Mouse (Mus musculus) hindbrain, embryonic 11.5 days (tissue): ENCODE measurements around the gene Mettl1. TPM values are rescaled to one million over a fixed set of nuclear protein-coding genes. Genes with fewer than 3 reads are reported as not detected.

Experiments used
- ATAC-seq: fragments of 200-750 bp; cut with Nextera tagmentation; 2 replicates; pipeline ENCODE4 v1.8.0; 2017; ENCODE audit warnings: mild to moderate bottlenecking, moderate TSS enrichment, moderate library complexity; ENCODE audit not compliant: low FRiP score
- DNase-seq: peaks from one replicate; pipeline ENCODE4 v3.0.0-alpha.2; 2015; ENCODE audit warnings: low spot score
- H3K27ac ChIP-seq: fragments of 300-500 bp; sonication (generic); 2 replicates; pipeline ENCODE4 v1.5.1; 2014; ENCODE audit warnings: mild to moderate bottlenecking, low read depth, low read length
- H3K27me3 ChIP-seq: fragments of 300-500 bp; sonication (generic); 2 replicates; pipeline ENCODE4 v1.6.1; 2014; ENCODE audit warnings: mild to moderate bottlenecking, low read length, moderate library complexity, mixed read lengths; ENCODE audit not compliant: control insufficient read depth, insufficient read depth
- H3K36me3 ChIP-seq: fragments of 300-500 bp; sonication (generic); 2 replicates; pipeline ENCODE4 v1.6.1; 2014; ENCODE audit warnings: mild to moderate bottlenecking, low read length, moderate library complexity, mixed read lengths; ENCODE audit not compliant: control insufficient read depth, insufficient read depth
- H3K4me1 ChIP-seq: fragments of 300-500 bp; sonication (generic); replicated peaks from 2 replicates; pipeline ENCODE4 v1.6.1; 2014; ENCODE audit warnings: low read length, mixed read lengths; ENCODE audit not compliant: control insufficient read depth, insufficient read depth
- H3K4me2 ChIP-seq: fragments of 300-500 bp; sonication (generic); replicated peaks from 2 replicates; pipeline ENCODE4 v1.6.1; 2014; ENCODE audit warnings: mild to moderate bottlenecking, low read depth, low read length
- H3K4me3 ChIP-seq: fragments of 300-500 bp; sonication (generic); 2 replicates; pipeline ENCODE4 v1.5.1; 2014; ENCODE audit warnings: low read depth, low read length
- H3K9ac ChIP-seq: fragments of 300-500 bp; sonication (generic); 2 replicates; pipeline ENCODE4 v1.6.1; 2014; ENCODE audit warnings: low read depth, low read length
- H3K9me3 ChIP-seq: fragments of 300-500 bp; sonication (generic); 2 replicates; pipeline ENCODE4 v1.6.1; 2016; ENCODE audit warnings: low read length; ENCODE audit not compliant: control insufficient read depth
- WGBS: fragments of 180-500 bp; shearing (Covaris S2); extraction: QIAGEN DNeasy Blood & Tissue Kit; methylation state at CpG from one replicate; pipeline ENCODE4 v1.1.7; 2014; 5-methylcytosine and 5-hydroxymethylcytosine counted together
- polyA plus RNA-seq: library from polyadenylated mRNA; unstranded; fragments of >200 nt; fragmentation: Nextera tagmentation; extraction: Ambion mirVana; gene quantifications from 2 replicates; pipeline ENCODE4 v1.2.1, GENCODE M21; 2014

Gene Mettl1
- polyA plus RNA-seq, 1 experiment from 2014 or later: 36.7 TPM

- no peaks in the 10 kb centered on the region for H3K27me3 ChIP-seq
- peaks cover 3% of the 10 kb centered on the region; the same call in 1 of the 2 replicates for H3K4me1 ChIP-seq
- H3K9me3 ChIP-seq: no peaks in the 10 kb centered on the region
- H3K36me3 ChIP-seq: no peaks in the 10 kb centered on the region
- peak overlapping the region; percentile 80 for H3K4me3 ChIP-seq
- DNase-seq: peak; percentile 29
- H3K4me2 ChIP-seq: peak overlapping the region; percentile 90
- no peak overlapping the region for H3K27ac ChIP-seq
- peak overlapping the region; percentile 67 for H3K9ac ChIP-seq
- 1% methylated on average over 20 of the region's 20 CpGs for WGBS
- no peak for ATAC-seq
Measured at GRCm38 (mm10) chr10:127040569-127041214, 522 bp upstream of the Mettl1 start.

- Histone ChIP-seq H3K27ac (0 out of 2 replicates have a peak overlapping the region, but pooled peaks have one; percentile 25), H3K4me2 (peak overlapping the region; percentile 90), H3K27me3 (no peaks in the 10 kb centered on the region), H3K4me3 (peak overlapping the region; percentile 80), H3K4me1 (peaks cover 3% of the 10 kb centered on the region; the same call in 1 of the 2 replicates), H3K9me3 (no peaks in the 10 kb centered on the region), H3K36me3 (no peaks in the 10 kb centered on the region), H3K9ac (peak overlapping the region; percentile 67)
- ATAC-seq (peak; percentile 90), DNase-seq (peak; percentile 95)
- under 1% methylated on average over 44 of the region's 44 CpGs for WGBS
Measured at GRCm38 (mm10) chr10:127041774-127042338, 642 bp downstream of the Mettl1 start.

- peak overlapping the region; percentile 67; the same call in 1 of the 2 replicates for H3K9ac ChIP-seq
- no peak for ATAC-seq
- H3K4me1 ChIP-seq: peaks cover 3% of the 10 kb centered on the region; the same call in 1 of the 2 replicates
- peaks cover 2% of the 10 kb centered on the region; the same call in 1 of the 2 replicates for H3K27me3 ChIP-seq
- no peaks in the 10 kb centered on the region for H3K9me3 ChIP-seq
- peak overlapping the region; percentile 80 for H3K4me3 ChIP-seq
- no peak for DNase-seq
- no peak overlapping the region for H3K27ac ChIP-seq
- H3K36me3 ChIP-seq: no peaks in the 10 kb centered on the region
- peak overlapping the region; percentile 90 for H3K4me2 ChIP-seq
- WGBS: 21% methylated on average over 5 of the region's 5 CpGs
Measured at GRCm38 (mm10) chr10:127042468-127043115, 1.4 kb downstream of the Mettl1 start.

- no peak overlapping the region for H3K4me3 ChIP-seq
- H3K27me3 ChIP-seq: peaks cover 8% of the 10 kb centered on the region
- H3K4me1 ChIP-seq: peaks cover 3% of the 10 kb centered on the region; the same call in 1 of the 2 replicates
- 79% methylated on average over 6 of the region's 6 CpGs for WGBS
- H3K27ac ChIP-seq: no peak overlapping the region
- H3K36me3 ChIP-seq: no peaks in the 10 kb centered on the region
- ATAC-seq (no peak), DNase-seq (no peak)
- no peaks in the 10 kb centered on the region for H3K9me3 ChIP-seq
- no peak overlapping the region for H3K9ac ChIP-seq
- no peak overlapping the region for H3K4me2 ChIP-seq
Measured at GRCm38 (mm10) chr10:127043187-127043586, 2.0 kb downstream of the Mettl1 start.

- no peak within 1 kb of the TSS for H3K9ac ChIP-seq
- peaks cover 41% of the 10 kb centered on the region for H3K27me3 ChIP-seq
- no peaks in the 10 kb centered on the region for H3K9me3 ChIP-seq
- DNase-seq: no peak
- no peak for ATAC-seq
- H3K4me1 ChIP-seq: no peaks in the 10 kb centered on the region
- no peaks in the 10 kb centered on the region for H3K36me3 ChIP-seq
- H3K27ac ChIP-seq: no peak within 1 kb of the TSS
- 29% methylated on average over 5 of the region's 5 CpGs for WGBS
- H3K4me3 ChIP-seq: no peak within 1 kb of the TSS
- no peak within 1 kb of the TSS for H3K4me2 ChIP-seq
Measured at GRCm38 (mm10) chr10:127047954-127048353, 6.7 kb downstream of the Mettl1 start, which contains the start of gene Cyp27b1. TSS of gene Cyp27b1 (plus strand) at chr10:127048250.

GRCm38 (mm10) chr10:127048608-127049394 lies 7.6 kb downstream of the Mettl1 start:
- Histone ChIP-seq H3K36me3 (no peaks in the 10 kb centered on the region), H3K4me3 (no peak overlapping the region), H3K4me1 (no peaks in the 10 kb centered on the region), H3K9me3 (no peaks in the 10 kb centered on the region), H3K27ac (no peak overlapping the region), H3K4me2 (no peak overlapping the region), H3K9ac (no peak overlapping the region), H3K27me3 (peaks cover 41% of the 10 kb centered on the region)
- ATAC-seq (no peak), DNase-seq (peak; percentile 34)
- WGBS: 4% methylated on average over 35 of the region's 35 CpGs

GRCm38 (mm10) chr10:127049395-127050118 lies 8.3 kb downstream of the Mettl1 start:
- DNase-seq (peak; percentile 39), ATAC-seq (no peak)
- Histone ChIP-seq H3K4me1 (no peaks in the 10 kb centered on the region), H3K9ac (no peak overlapping the region; the same call in 1 of the 2 replicates), H3K4me2 (no peak overlapping the region), H3K36me3 (no peaks in the 10 kb centered on the region), H3K4me3 (no peak overlapping the region; the same call in 1 of the 2 replicates), H3K27ac (no peak overlapping the region), H3K9me3 (no peaks in the 10 kb centered on the region), H3K27me3 (peaks cover 41% of the 10 kb centered on the region)
- WGBS: 3% methylated on average over 29 of the region's 29 CpGs

- Histone ChIP-seq H3K27me3 (peaks cover 41% of the 10 kb centered on the region), H3K4me3 (no peak overlapping the region), H3K4me2 (no peak overlapping the region), H3K9me3 (no peaks in the 10 kb centered on the region), H3K9ac (no peak overlapping the region), H3K4me1 (no peaks in the 10 kb centered on the region), H3K27ac (no peak overlapping the region), H3K36me3 (no peaks in the 10 kb centered on the region)
- no peak for DNase-seq
- ATAC-seq: no peak
- 20% methylated on average over 10 of the region's 10 CpGs for WGBS
Measured at GRCm38 (mm10) chr10:127050119-127050474, 8.9 kb downstream of the Mettl1 start.
